Mouse (Mus musculus) urinary bladder, adult 18-20 months (tissue): Measurements from ENCODE around the gene Ccl20.

ENCODE experiments used
- DNase-seq, 2 experiments: peaks; one replicate each; pipeline ENCODE4 v3.0.0; 2022; ENCODE audit warnings: low spot score in 2 of 2, mixed read lengths in 2 of 2

The Ccl20 gene

DNA sequence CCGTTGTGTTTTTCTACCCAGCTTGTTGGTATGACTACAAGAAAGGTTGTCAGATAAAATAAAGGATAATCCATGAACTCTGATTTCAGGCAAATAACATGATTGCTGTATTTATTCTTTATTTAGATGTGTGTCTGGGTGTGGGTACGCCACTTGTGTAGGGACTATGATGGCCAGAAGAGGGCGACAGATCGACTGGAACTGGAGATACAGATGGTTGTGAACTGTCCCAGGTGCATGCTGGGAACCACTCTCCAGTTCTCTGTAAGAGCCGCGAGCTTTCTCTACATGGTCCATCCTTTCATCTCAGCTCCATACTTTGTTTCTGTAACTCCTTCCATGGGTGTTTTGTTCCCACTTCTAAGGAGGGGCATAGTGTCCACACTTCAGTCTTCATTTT lies 22.2 kb downstream of the Ccl20 start:
- no peak for DNase-seq

DNA sequence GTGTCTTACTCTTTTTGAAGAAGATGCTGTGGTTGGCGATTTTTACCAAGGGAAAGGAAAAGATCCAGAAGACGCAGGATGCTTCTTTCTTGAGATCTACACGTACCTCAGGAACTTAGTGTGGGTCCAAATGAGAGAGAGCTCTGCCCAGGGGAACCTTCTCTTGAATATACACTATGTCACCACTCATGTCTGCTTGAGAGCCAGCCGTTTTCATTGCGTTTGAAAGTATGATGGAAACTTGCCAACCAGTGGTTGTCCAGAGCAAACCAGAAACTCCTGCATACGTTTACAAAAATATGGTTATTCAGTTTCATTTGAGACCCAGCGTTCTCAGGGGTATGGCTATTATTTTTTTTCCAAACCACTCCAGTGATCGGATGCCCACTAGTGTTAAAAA lies 24.9 kb downstream of the Ccl20 start:
- DNase-seq: no peak

DNA sequence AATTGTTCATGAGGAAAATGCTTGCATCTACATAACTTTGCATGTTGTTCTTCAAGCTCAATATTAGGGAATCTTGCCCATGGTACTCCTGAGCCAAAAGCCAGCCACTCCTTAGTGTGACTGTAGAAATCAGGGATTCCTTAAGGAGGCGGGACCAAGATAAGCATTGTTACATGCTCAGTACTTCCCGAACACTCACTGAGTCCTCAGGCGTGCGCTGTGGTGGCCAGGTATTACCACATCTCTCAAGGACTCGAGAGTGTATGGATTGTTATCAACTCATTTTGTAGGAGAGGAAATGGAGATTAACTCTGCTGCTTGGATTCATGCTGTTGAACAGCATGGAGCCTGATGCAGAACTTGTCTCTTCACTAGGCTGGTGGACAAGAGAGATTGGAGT lies 25.5 kb downstream of the Ccl20 start:
- no peak for DNase-seq

DNA sequence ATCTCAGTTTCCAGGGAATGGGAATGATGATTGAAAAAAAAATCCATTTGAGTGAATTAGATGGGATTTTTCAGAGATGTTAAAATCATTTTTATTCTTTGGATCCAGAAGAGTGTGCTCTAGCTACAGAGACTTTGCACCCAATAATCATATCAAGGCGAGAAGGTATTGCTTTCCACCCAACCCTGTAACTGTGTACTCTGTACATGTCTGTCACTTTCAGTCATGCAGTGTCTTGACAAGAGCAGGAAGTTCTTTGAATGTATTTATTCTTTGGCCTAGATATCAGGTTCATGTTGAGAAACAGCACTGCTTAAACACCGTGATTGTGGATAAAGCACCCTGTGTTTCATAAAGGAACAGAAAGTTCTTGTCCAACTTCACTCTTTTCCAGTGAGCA lies 30.0 kb downstream of the Ccl20 start:
- no peak for DNase-seq

DNA sequence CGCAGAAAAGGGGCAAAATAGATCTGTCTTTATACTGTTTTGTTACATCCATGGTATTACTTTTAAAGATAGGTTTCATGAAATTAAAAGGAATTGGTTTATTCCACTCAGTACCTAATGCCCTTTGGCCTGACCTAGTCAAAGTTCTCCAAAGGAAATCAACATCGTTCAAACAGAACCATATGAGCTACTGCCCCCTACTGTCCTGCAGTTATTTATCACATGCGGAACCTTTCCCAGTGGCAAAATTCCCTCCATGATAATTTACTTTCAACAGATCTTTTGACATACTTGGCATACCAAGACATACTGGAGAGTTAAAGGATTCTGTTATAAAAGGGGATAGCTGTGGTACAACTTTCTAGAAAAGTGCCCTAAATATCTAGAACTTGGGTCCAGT lies 33.7 kb downstream of the Ccl20 start:
- DNase-seq: no peak

DNA sequence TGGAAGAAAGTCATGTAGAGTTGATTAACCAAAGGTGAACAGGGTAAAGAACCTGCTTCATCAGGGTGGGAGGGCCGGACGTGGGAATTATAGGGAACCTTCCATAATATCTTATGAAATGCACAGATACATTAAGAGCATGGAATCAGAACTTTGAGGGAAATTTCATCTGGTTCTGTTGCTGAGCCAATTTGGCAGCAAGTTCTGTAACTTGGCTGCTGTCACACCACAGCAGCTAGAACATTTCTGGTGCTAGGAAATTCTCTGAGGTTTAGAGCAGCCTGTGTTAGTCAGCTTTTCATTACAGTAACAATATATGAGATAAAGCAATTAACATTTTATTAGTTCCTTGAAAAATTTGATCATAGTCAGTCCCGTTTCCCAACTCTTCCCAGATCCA lies 36.4 kb downstream of the Ccl20 start:
- no peak for DNase-seq

DNA sequence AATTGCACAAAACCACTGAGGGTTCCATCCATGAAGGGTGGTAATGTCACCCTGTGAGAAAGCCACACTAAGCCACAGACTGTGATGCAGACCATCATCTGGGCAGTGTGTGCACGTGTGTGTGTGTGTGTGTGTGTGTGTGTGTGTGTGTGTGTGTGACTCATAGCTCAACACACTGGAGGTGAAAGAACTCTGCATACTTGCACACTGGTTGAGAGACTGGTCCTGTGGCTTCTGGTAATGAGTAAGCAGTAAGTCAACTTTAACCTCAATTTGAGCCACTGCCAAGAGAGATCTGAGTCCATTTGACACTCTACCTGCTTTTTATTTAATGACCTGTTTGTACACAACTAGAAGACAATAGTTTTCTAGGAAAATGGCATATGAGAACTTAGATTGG lies 40.3 kb downstream of the Ccl20 start:
- peak; percentile 18 to 31 for DNase-seq

DNA sequence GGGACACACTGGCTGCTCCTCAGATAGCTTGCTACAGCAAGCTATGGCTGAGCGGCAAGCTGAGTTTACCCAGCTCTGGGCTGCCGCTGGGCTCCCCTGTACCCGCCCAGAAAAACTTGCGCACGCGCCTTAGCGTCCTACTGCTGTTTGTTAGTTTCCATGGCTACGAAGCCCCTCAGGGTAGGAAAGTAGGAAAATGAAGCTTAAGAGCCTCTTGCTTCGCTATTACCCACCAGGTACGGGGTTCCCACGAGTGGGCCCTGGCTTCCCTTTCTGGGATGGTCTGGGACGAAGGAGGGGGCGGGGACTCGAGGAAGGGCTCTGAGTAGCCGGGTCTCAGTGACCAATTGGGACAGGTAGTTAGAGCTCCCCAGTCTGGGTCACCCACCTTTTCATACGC lies 43.0 kb downstream of the Ccl20 start, which contains the start of gene Daw1:
Daw1 (plus strand) TSS at position 150 of the 400 bp plus-strand sequence.
- DNase-seq: peak; percentile 47 to 61

DNA sequence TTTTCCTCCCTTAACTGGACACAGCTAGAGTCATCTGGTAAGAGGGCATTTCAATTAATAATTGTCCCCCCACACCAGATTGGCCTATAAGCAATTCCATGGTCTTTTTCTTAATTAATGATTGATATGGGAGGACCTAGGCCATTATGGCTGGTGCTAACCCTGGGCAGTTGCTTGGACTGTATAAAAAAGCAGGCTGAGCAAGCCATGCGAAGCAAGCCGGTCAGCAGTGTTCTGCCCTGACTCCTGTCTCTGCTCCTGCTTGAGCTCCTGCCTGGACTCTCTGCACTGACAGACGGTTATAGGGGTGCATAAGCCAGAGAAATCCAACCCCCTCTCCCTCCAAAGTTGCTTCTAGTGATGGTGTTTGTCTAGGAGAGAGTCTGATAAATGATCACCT lies 45.1 kb downstream of the Ccl20 start:
- no peak for DNase-seq

DNA sequence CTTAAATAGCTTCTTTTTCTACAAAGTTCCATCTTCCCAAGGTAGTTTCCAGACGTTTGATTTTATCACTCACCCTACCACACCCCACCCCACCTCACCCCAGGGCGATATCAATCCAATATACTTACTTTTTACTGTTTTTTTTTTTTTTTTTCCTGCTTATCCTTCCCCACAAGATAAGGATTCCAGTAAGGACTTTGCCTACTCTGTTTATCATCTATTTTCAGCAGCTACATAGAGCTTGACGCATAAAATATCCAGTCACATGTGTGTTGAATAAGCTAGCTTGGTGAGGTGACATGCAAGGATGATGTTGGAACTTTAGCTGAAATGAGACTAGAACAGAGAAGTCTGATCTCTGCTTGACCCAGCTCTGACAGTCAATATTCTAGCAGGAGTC lies 47.5 kb downstream of the Ccl20 start:
- no peak for DNase-seq
